Mouse (Mus musculus): ENCODE data around the gene Nisch. TPM values are rescaled to one million over a fixed set of nuclear protein-coding genes. Genes with fewer than 3 reads are reported as not detected.

Gene Nisch
- polyA plus RNA-seq, 1 experiment from 2014 or later = 345 TPM

GRCm38 (mm10) chr14:31189348-31189747 lies 27.4 kb downstream of the Nisch start:
- Histone ChIP-seq H3K27ac (replicated peaks) (peak overlapping the region; percentile 79), H3K9me3 (no peaks in the 10 kb centered on the region), H3K4me2 (no peak overlapping the region), H3K27me3 (replicated peaks) (no peaks in the 10 kb centered on the region), H3K36me3 (peaks cover 100% of the 10 kb centered on the region), H3K4me3 (no peak overlapping the region), H3K9ac (peak overlapping the region; percentile 50), H3K4me1 (peaks cover 79% of the 10 kb centered on the region)
- ATAC-seq (ENCODE audit: extremely low read depth, insufficient number of reproducible peaks, low FRiP score, low TSS enrichment) = no peak
- 87% methylated on average over 3 of the region's 3 CpGs for WGBS

DNA sequence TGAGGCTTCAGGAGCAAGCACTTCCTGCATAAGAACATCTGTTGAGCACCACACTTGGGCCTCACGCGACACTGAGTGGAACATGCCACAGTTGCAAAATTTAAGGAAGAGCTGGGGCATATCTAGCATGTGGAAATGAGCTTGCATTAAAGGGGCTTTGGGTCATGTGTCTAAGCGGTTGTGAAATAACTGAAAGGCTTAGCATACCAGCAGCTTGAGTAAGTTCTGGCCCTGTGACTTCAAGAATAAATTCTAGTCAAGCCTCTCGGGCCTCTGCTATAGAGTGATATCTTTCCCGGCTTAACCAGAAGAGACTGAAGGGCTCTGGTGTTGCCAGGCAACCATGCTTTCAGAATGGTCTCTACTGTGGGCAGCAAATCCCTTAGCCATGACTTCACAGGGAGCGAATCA lies 28.0 kb downstream of the Nisch start:
- ATAC-seq (ENCODE audit: extremely low read depth, insufficient number of reproducible peaks, low FRiP score, low TSS enrichment) = no peak
- no peaks in the 10 kb centered on the region for H3K9me3 ChIP-seq
- H3K4me1 ChIP-seq = peaks cover 79% of the 10 kb centered on the region
- H3K36me3 ChIP-seq = peaks cover 100% of the 10 kb centered on the region
- peak overlapping the region; percentile 50 for H3K9ac ChIP-seq
- 43% methylated on average over 6 of the region's 6 CpGs for WGBS
- H3K4me2 ChIP-seq = no peak overlapping the region
- H3K27me3 ChIP-seq (replicated peaks) = no peaks in the 10 kb centered on the region
- H3K27ac ChIP-seq (replicated peaks) = peak overlapping the region; percentile 79
- H3K4me3 ChIP-seq = no peak overlapping the region

- H3K9me3 ChIP-seq = no peaks in the 10 kb centered on the region
- no peak for ATAC-seq (ENCODE audit: extremely low read depth, insufficient number of reproducible peaks, low FRiP score, low TSS enrichment)
- peaks cover 77% of the 10 kb centered on the region for H3K4me1 ChIP-seq
- 45% methylated on average over 4 of the region's 4 CpGs for WGBS
- no peak overlapping the region for H3K4me3 ChIP-seq
- peaks cover 100% of the 10 kb centered on the region for H3K36me3 ChIP-seq
- H3K27me3 ChIP-seq (replicated peaks) = no peaks in the 10 kb centered on the region
- no peak overlapping the region for H3K4me2 ChIP-seq
- peak overlapping the region; percentile 66 for H3K27ac ChIP-seq (replicated peaks)
- H3K9ac ChIP-seq = no peak overlapping the region
Measured at GRCm38 (mm10) chr14:31186656-31187055, 30.1 kb downstream of the Nisch start.

DNA sequence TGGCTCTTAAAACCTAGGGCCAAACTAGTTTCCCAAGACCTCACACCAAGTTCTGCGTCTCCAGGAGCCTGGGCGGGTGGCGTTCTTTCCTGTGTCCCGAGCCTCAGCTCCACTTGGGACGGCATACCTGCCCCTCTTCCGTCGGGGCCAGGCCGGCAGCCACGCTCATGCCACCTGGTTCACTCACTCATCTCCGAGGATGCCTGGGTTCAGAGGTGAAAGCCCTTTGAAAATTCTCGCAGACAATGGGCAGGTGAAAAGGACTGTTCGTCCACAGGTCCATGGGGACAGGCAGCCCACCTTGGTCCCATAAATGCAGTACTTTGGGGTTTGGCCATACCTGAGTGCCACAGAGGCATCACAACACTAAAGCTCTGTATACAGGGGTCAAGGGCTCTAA lies 32.6 kb downstream of the Nisch start:
- Histone ChIP-seq H3K9ac (no peak overlapping the region), H3K9me3 (no peaks in the 10 kb centered on the region), H3K27ac (replicated peaks) (peak overlapping the region; percentile 25; the same call in 1 of the 2 replicates), H3K27me3 (replicated peaks) (no peaks in the 10 kb centered on the region), H3K36me3 (peaks cover 100% of the 10 kb centered on the region), H3K4me1 (peaks cover 64% of the 10 kb centered on the region), H3K4me2 (no peak overlapping the region), H3K4me3 (no peak overlapping the region)
- WGBS = 83% methylated on average over 12 of the region's 12 CpGs
- ATAC-seq (ENCODE audit: extremely low read depth, insufficient number of reproducible peaks, low FRiP score, low TSS enrichment) = no peak

- no peak for ATAC-seq (ENCODE audit: extremely low read depth, insufficient number of reproducible peaks, low FRiP score, low TSS enrichment)
- Histone ChIP-seq H3K4me1 (peaks cover 57% of the 10 kb centered on the region), H3K9me3 (no peaks in the 10 kb centered on the region), H3K9ac (no peak overlapping the region), H3K4me2 (no peak overlapping the region), H3K36me3 (peaks cover 100% of the 10 kb centered on the region), H3K27me3 (replicated peaks) (no peaks in the 10 kb centered on the region), H3K27ac (replicated peaks) (peak overlapping the region; percentile 51; the same call in 1 of the 2 replicates), H3K4me3 (no peak overlapping the region)
- WGBS = 82% methylated on average over 5 of the region's 5 CpGs
Measured at GRCm38 (mm10) chr14:31183541-31183940, 33.2 kb downstream of the Nisch start.

- no peak overlapping the region for H3K4me3 ChIP-seq
- H3K9ac ChIP-seq = no peak overlapping the region
- H3K4me2 ChIP-seq = no peak overlapping the region
- no peak for ATAC-seq (ENCODE audit: extremely low read depth, insufficient number of reproducible peaks, low FRiP score, low TSS enrichment)
- peaks cover 51% of the 10 kb centered on the region for H3K4me1 ChIP-seq
- peak overlapping the region; percentile 51 for H3K27ac ChIP-seq (replicated peaks)
- H3K9me3 ChIP-seq = no peaks in the 10 kb centered on the region
- H3K27me3 ChIP-seq (replicated peaks) = no peaks in the 10 kb centered on the region
- peaks cover 100% of the 10 kb centered on the region for H3K36me3 ChIP-seq
- 51% methylated on average over 2 of the region's 2 CpGs for WGBS
Measured at GRCm38 (mm10) chr14:31182786-31183290, 33.9 kb downstream of the Nisch start.

GRCm38 (mm10) chr14:31181512-31181911 lies 35.2 kb downstream of the Nisch start:
- ATAC-seq (ENCODE audit: extremely low read depth, insufficient number of reproducible peaks, low FRiP score, low TSS enrichment) = no peak
- 85% methylated on average over 4 of the region's 4 CpGs for WGBS
- 0 out of 2 replicates have a peak overlapping the region, but pooled peaks have one; percentile 12 for H3K27ac ChIP-seq (replicated peaks)

GRCm38 (mm10) chr14:31179677-31180365 lies 36.9 kb downstream of the Nisch start:
- no peaks in the 10 kb centered on the region for H3K27me3 ChIP-seq (replicated peaks)
- H3K4me3 ChIP-seq = no peak overlapping the region
- H3K36me3 ChIP-seq = peaks cover 100% of the 10 kb centered on the region
- H3K4me1 ChIP-seq = peaks cover 38% of the 10 kb centered on the region
- no peak overlapping the region for H3K9ac ChIP-seq
- H3K4me2 ChIP-seq = no peak overlapping the region
- H3K9me3 ChIP-seq = no peaks in the 10 kb centered on the region
- 74% methylated on average over 12 of the region's 12 CpGs for WGBS
- no peak for ATAC-seq (ENCODE audit: extremely low read depth, insufficient number of reproducible peaks, low FRiP score, low TSS enrichment)
- H3K27ac ChIP-seq (replicated peaks) = 0 out of 2 replicates have a peak overlapping the region, but pooled peaks have one; percentile 45

More at GRCm38 (mm10) chr14:31181512-31181911, 35.2 kb downstream of the Nisch start:
- H3K4me2 ChIP-seq = no peak overlapping the region
- H3K4me1 ChIP-seq = peaks cover 38% of the 10 kb centered on the region
- H3K4me3 ChIP-seq = no peak overlapping the region
- H3K9me3 ChIP-seq = no peaks in the 10 kb centered on the region
- H3K9ac ChIP-seq = no peak overlapping the region
- H3K27me3 ChIP-seq (replicated peaks) = no peaks in the 10 kb centered on the region
- H3K36me3 ChIP-seq = peaks cover 100% of the 10 kb centered on the region

- Histone ChIP-seq H3K27me3 (replicated peaks) (no peaks in the 10 kb centered on the region), H3K4me3 (no peak overlapping the region), H3K36me3 (peaks cover 100% of the 10 kb centered on the region), H3K4me1 (peaks cover 40% of the 10 kb centered on the region), H3K9ac (no peak overlapping the region), H3K4me2 (no peak overlapping the region), H3K27ac (replicated peaks) (no peak overlapping the region), H3K9me3 (no peaks in the 10 kb centered on the region)
- WGBS = 78% methylated on average over 5 of the region's 5 CpGs
- ATAC-seq (ENCODE audit: extremely low read depth, insufficient number of reproducible peaks, low FRiP score, low TSS enrichment) = no peak
Measured at GRCm38 (mm10) chr14:31177715-31178114, 39.0 kb downstream of the Nisch start.

DNA sequence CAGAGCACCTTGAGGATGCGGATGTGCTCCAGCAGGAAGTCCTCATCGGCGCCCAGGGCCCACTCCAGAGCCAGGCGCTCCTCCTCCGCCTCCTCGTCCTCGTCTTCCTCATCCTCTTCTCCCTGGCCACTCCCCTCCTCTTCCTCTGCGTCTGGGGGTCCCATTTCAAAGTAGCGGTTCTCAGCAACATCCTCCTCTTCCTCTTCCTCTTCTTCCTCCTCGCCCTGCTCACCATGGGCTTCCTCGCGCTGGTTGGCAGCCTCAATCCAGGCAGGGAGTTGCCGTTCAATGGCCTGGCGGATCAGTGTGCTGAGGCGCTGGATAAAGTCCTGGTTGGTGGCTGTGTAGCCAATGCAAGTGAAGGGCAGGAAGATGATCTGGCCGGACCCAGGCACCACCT lies 39.5 kb downstream of the Nisch start:
- 86% methylated on average over 16 of the region's 16 CpGs for WGBS
- no peak overlapping the region for H3K9ac ChIP-seq
- H3K36me3 ChIP-seq = peaks cover 100% of the 10 kb centered on the region
- no peak overlapping the region for H3K27ac ChIP-seq (replicated peaks)
- no peaks in the 10 kb centered on the region for H3K27me3 ChIP-seq (replicated peaks)
- no peaks in the 10 kb centered on the region for H3K9me3 ChIP-seq
- no peak overlapping the region for H3K4me3 ChIP-seq
- no peak overlapping the region for H3K4me2 ChIP-seq
- peaks cover 38% of the 10 kb centered on the region for H3K4me1 ChIP-seq
- ATAC-seq (ENCODE audit: extremely low read depth, insufficient number of reproducible peaks, low FRiP score, low TSS enrichment) = no peak

- Histone ChIP-seq H3K27ac (replicated peaks) (peak overlapping the region; percentile 46), H3K4me2 (no peak overlapping the region), H3K36me3 (peaks cover 91% of the 10 kb centered on the region), H3K4me3 (no peak overlapping the region), H3K9ac (no peak overlapping the region), H3K27me3 (replicated peaks) (no peaks in the 10 kb centered on the region), H3K9me3 (no peaks in the 10 kb centered on the region), H3K4me1 (peaks cover 43% of the 10 kb centered on the region)
- no peak for ATAC-seq (ENCODE audit: extremely low read depth, insufficient number of reproducible peaks, low FRiP score, low TSS enrichment)
- 79% methylated on average over 7 of the region's 7 CpGs for WGBS
Measured at GRCm38 (mm10) chr14:31173537-31173936, 43.2 kb downstream of the Nisch start.
